Mouse (Mus musculus) hindbrain, embryonic 16.5 days (tissue): ENCODE measurements at regions not wholly inside any gene's neighbourhood (a gene's known extent, or its start where the extent isn't known, plus 50 kb on each side); places are given as distances from the start of the nearest gene placed in this dataset.

Experiments
- ATAC-seq: fragments of 200-750 bp; cut with Nextera tagmentation; 2 replicates; pipeline ENCODE4 v1.8.0; 2017; ENCODE audit warnings: moderate TSS enrichment, moderate library complexity
- H3K27ac ChIP-seq: fragments of 300-500 bp; sonication (generic); 2 replicates; pipeline ENCODE4 v1.5.1; 2014; ENCODE audit warnings: low read depth, mild to moderate bottlenecking, control low read depth, low read length, moderate library complexity
- H3K27me3 ChIP-seq: fragments of 300-500 bp; sonication (generic); replicated peaks from 2 replicates; pipeline ENCODE4 v1.6.1; 2014; ENCODE audit warnings: low read length; ENCODE audit not compliant: control insufficient read depth, insufficient read depth
- H3K36me3 ChIP-seq: fragments of 300-500 bp; sonication (generic); 2 replicates; pipeline ENCODE4 v1.6.1; 2014; ENCODE audit warnings: mild to moderate bottlenecking, low read length, moderate library complexity, mixed read lengths; ENCODE audit not compliant: control insufficient read depth, insufficient read depth
- H3K4me1 ChIP-seq: fragments of 300-500 bp; sonication (generic); 2 replicates; pipeline ENCODE4 v1.6.1; 2014; ENCODE audit warnings: low read depth, low read length; ENCODE audit not compliant: control insufficient read depth, insufficient read depth
- H3K4me2 ChIP-seq: fragments of 300-500 bp; sonication (generic); 2 replicates; pipeline ENCODE4 v1.6.1; 2014; ENCODE audit warnings: mild to moderate bottlenecking, low read length, control low read depth, moderate library complexity
- H3K4me3 ChIP-seq: fragments of 300-500 bp; sonication (generic); 2 replicates; pipeline ENCODE4 v1.5.1; 2014; ENCODE audit warnings: mild to moderate bottlenecking, low read length, control low read depth, moderate library complexity
- H3K9ac ChIP-seq: fragments of 300-500 bp; sonication (generic); 2 replicates; pipeline ENCODE4 v1.6.1; 2014; ENCODE audit warnings: low read depth, mild to moderate bottlenecking, control low read depth, low read length, moderate library complexity
- H3K9me3 ChIP-seq: fragments of 300-500 bp; sonication (generic); 2 replicates; pipeline ENCODE4 v1.6.1; 2014; ENCODE audit warnings: mild to moderate bottlenecking, low read length, moderate library complexity; ENCODE audit not compliant: control insufficient read depth
- WGBS: fragments of 180-500 bp; shearing (Covaris S2); extraction: QIAGEN DNeasy Blood & Tissue Kit; methylation state at CpG from one replicate; pipeline ENCODE4 v1.1.7; 2014; 5-methylcytosine and 5-hydroxymethylcytosine counted together

- no peaks in the 10 kb centered on the region for H3K9me3 ChIP-seq
- no peaks in the 10 kb centered on the region for H3K27me3 ChIP-seq
- ATAC-seq: no peak
- no peaks in the 10 kb centered on the region for H3K4me1 ChIP-seq
- H3K27ac ChIP-seq: no peak overlapping the region
- no peak overlapping the region for H3K4me2 ChIP-seq
- no peak overlapping the region for H3K4me3 ChIP-seq
- no peak overlapping the region for H3K9ac ChIP-seq
- no peaks in the 10 kb centered on the region for H3K36me3 ChIP-seq
- 93% methylated on average over 1 of the region's 1 CpGs for WGBS
Observed at GRCm38 (mm10) chr6:100370828-100371227, 83.5 kb upstream of the Rybp start.

- Histone ChIP-seq H3K4me1 (no peaks in the 10 kb centered on the region), H3K4me2 (no peak overlapping the region), H3K36me3 (no peaks in the 10 kb centered on the region), H3K27ac (no peak overlapping the region), H3K27me3 (no peaks in the 10 kb centered on the region), H3K4me3 (no peak overlapping the region), H3K9ac (no peak overlapping the region), H3K9me3 (no peaks in the 10 kb centered on the region)
- WGBS: 89% methylated on average over 5 of the region's 5 CpGs
- no peak for ATAC-seq
Observed at GRCm38 (mm10) chr6:100370358-100370757, 83.1 kb upstream of the Rybp start.

GRCm38 (mm10) chr6:100366231-100366630 lies 78.9 kb upstream of the Rybp start:
- Histone ChIP-seq H3K4me1 (no peaks in the 10 kb centered on the region), H3K36me3 (no peaks in the 10 kb centered on the region), H3K4me2 (no peak overlapping the region), H3K27me3 (no peaks in the 10 kb centered on the region), H3K27ac (no peak overlapping the region), H3K9me3 (no peaks in the 10 kb centered on the region), H3K9ac (no peak overlapping the region), H3K4me3 (no peak overlapping the region)
- WGBS: 45% methylated on average over 8 of the region's 8 CpGs
- no peak for ATAC-seq

GRCm38 (mm10) chr6:100365791-100366190 lies 78.5 kb upstream of the Rybp start:
- no peak for ATAC-seq
- H3K9ac ChIP-seq: no peak overlapping the region
- no peak overlapping the region for H3K4me2 ChIP-seq
- no peaks in the 10 kb centered on the region for H3K4me1 ChIP-seq
- no peak overlapping the region for H3K27ac ChIP-seq
- H3K36me3 ChIP-seq: no peaks in the 10 kb centered on the region
- WGBS: 89% methylated on average over 4 of the region's 4 CpGs
- H3K4me3 ChIP-seq: no peak overlapping the region
- H3K9me3 ChIP-seq: no peaks in the 10 kb centered on the region
- H3K27me3 ChIP-seq: no peaks in the 10 kb centered on the region

GRCm38 (mm10) chr6:100363683-100364082 lies 76.4 kb upstream of the Rybp start:
- Histone ChIP-seq H3K36me3 (no peaks in the 10 kb centered on the region), H3K9me3 (no peaks in the 10 kb centered on the region), H3K4me2 (no peak overlapping the region), H3K9ac (no peak overlapping the region), H3K27ac (no peak overlapping the region), H3K27me3 (no peaks in the 10 kb centered on the region), H3K4me3 (no peak overlapping the region), H3K4me1 (no peaks in the 10 kb centered on the region)
- WGBS: 54% methylated on average over 5 of the region's 5 CpGs
- no peak for ATAC-seq

- Histone ChIP-seq H3K4me2 (no peak overlapping the region), H3K27ac (no peak overlapping the region), H3K36me3 (no peaks in the 10 kb centered on the region), H3K4me1 (no peaks in the 10 kb centered on the region), H3K4me3 (no peak overlapping the region), H3K27me3 (no peaks in the 10 kb centered on the region), H3K9ac (no peak overlapping the region), H3K9me3 (no peaks in the 10 kb centered on the region)
- ATAC-seq: no peak
- 91% methylated on average over 11 of the region's 11 CpGs for WGBS
Observed at GRCm38 (mm10) chr6:100356617-100357399, 69.5 kb upstream of the Rybp start.

GRCm38 (mm10) chr6:100355858-100356257 lies 68.6 kb upstream of the Rybp start:
- Histone ChIP-seq H3K4me3 (no peak overlapping the region), H3K27me3 (no peaks in the 10 kb centered on the region), H3K27ac (no peak overlapping the region), H3K4me2 (no peak overlapping the region), H3K9ac (no peak overlapping the region), H3K4me1 (no peaks in the 10 kb centered on the region), H3K36me3 (no peaks in the 10 kb centered on the region), H3K9me3 (no peaks in the 10 kb centered on the region)
- 72% methylated on average over 9 of the region's 9 CpGs for WGBS
- no peak for ATAC-seq

- no peaks in the 10 kb centered on the region for H3K4me1 ChIP-seq
- H3K27ac ChIP-seq: no peak overlapping the region
- ATAC-seq: no peak
- H3K9me3 ChIP-seq: no peaks in the 10 kb centered on the region
- no peaks in the 10 kb centered on the region for H3K36me3 ChIP-seq
- 76% methylated on average over 7 of the region's 7 CpGs for WGBS
- H3K4me3 ChIP-seq: no peak overlapping the region
- H3K4me2 ChIP-seq: no peak overlapping the region
- no peaks in the 10 kb centered on the region for H3K27me3 ChIP-seq
- no peak overlapping the region for H3K9ac ChIP-seq
Observed at GRCm38 (mm10) chr6:100347481-100347880, 60.2 kb upstream of the Rybp start.

GRCm38 (mm10) chr6:100345073-100345472 lies 57.8 kb upstream of the Rybp start:
- no peaks in the 10 kb centered on the region for H3K9me3 ChIP-seq
- no peak overlapping the region for H3K4me3 ChIP-seq
- WGBS: 83% methylated on average over 3 of the region's 3 CpGs
- no peak overlapping the region for H3K9ac ChIP-seq
- H3K36me3 ChIP-seq: no peaks in the 10 kb centered on the region
- H3K4me1 ChIP-seq: no peaks in the 10 kb centered on the region; the same call in 1 of the 2 replicates
- no peak overlapping the region for H3K4me2 ChIP-seq
- no peaks in the 10 kb centered on the region for H3K27me3 ChIP-seq
- H3K27ac ChIP-seq: no peak overlapping the region
- ATAC-seq: no peak
